Mouse (Mus musculus) frontal cortex, postnatal 14 days (tissue): ENCODE measurements at regions not wholly inside any gene's neighbourhood (a gene's known extent, or its start where the extent isn't known, plus 50 kb on each side); places are given as distances from the start of the nearest gene placed in this dataset.

Experiments used
- DNase-seq, 2 experiments: peaks; one replicate each; pipeline ENCODE4 v3.0.0; 2022; ENCODE audit warnings: low spot score in 2 of 2

- DNase-seq, result no peak
These were observed 287.4 kb upstream of the Frg1 start for GRCm38 (mm10) chr8:41703927-41704924.
